Mouse (Mus musculus): Measurements from ENCODE around the gene Camk1d.

GRCm38 (mm10) chr2:5296749-5297545 lies 417.4 kb downstream of the Camk1d start:
- TF ChIP-seq POLR2A (IDR thresholded peaks at IDR 0.05; ENCODE audit: control insufficient read depth, low read depth, low read length), result no peak
- TF ChIP-seq CTCF (IDR thresholded peaks at IDR 0.05; ENCODE audit: control insufficient read depth, insufficient read depth, insufficient replicate concordance, low read depth, low read length), result no peak

All from testis, adult 2 months (tissue).